Mouse (Mus musculus): ENCODE results near the gene C87436. TPM values are rescaled to one million over a fixed set of nuclear protein-coding genes. Genes with fewer than 3 reads are reported as not detected.

Gene C87436
- polyA plus RNA-seq, 1 experiment: 5.3 TPM

DNA sequence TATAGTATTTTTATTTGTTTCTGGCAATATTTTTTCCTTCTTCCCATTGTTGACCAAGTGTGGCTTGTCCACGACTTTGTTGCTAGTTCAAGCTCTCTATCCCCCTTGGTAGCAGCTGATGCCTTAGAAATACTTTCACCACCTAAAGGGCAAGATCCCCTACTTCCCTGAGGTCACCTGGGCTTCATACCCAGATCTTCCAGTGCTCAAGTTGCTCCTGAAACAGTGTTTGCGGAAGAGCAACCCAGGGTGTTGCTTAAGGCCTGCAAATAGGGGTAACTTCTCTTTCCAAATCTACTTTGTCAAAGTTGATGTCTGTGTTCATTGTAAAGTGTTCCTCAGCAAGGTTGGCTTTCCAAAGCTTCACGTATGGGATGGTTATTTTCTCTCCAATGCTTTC is 18.9 kb upstream of the C87436 start:
- H3K27me3 ChIP-seq (replicated peaks): no peaks in the 10 kb centered on the region
- H3K4me3 ChIP-seq (replicated peaks): no peak overlapping the region
- H3K9me3 ChIP-seq: no peaks in the 10 kb centered on the region
- peaks cover 90% of the 10 kb centered on the region for H3K36me3 ChIP-seq (replicated peaks; ENCODE audit: low read length)
- H3K4me1 ChIP-seq: peaks cover 16% of the 10 kb centered on the region
- TF ChIP-seq GATA1 (IDR thresholded peaks at IDR 0.05; ENCODE audit: borderline replicate concordance, low read length): no peak
- TF ChIP-seq FLI1 (IDR thresholded peaks at IDR 0.05; ENCODE audit: low read length): no peak

DNA sequence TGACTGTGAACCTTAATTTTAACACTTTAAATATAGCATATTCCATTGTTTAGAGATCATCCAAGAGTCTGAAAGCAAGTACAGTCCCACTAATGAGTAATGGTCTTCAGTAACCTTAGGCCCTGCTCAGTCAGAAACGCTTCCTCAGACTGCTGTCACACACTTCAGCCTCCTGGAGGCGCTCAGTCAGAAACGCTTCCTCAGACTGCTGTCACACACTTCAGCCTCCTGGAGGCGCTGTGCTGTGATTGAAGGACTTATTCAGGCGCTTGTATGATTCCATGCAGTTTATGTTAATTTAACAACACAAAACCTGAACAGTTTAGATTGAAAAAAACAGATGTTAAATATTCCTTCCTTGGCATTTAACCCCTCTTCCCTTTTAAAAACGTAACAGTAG is 17.7 kb upstream of the C87436 start:
- Histone ChIP-seq H3K4me3 (replicated peaks) (no peak overlapping the region), H3K4me1 (peaks cover 14% of the 10 kb centered on the region), H3K9me3 (no peaks in the 10 kb centered on the region), H3K36me3 (replicated peaks; ENCODE audit: low read length) (peaks cover 91% of the 10 kb centered on the region), H3K27me3 (replicated peaks) (no peaks in the 10 kb centered on the region)
- TF ChIP-seq GATA1 (IDR thresholded peaks at IDR 0.05; ENCODE audit: borderline replicate concordance, low read length) (no peak), FLI1 (IDR thresholded peaks at IDR 0.05; ENCODE audit: low read length) (no peak)

DNA sequence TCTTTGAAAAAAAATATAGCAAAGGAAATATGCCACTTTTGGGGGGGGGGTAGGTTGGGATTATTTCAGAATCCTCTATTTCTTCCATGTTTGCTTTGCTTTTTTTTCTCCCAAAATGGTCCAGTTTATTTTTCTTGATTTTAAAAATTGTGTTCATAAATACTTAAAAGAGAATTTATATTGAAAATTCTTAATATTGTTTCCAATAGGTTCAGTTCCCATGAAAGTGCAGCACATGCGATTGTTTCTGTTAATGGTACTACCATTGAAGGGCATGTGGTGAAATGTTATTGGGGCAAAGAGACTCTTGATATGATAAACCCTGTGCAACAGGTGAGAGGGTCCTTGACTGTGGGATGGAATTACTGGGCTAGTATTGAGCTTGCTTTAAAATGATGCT is 11.8 kb upstream of the C87436 start, which contains the start of gene Gm44790:
TSS of gene Gm44790 (plus strand) at position 301 of the 400 bp plus-strand sequence.
- TF ChIP-seq GATA1 (IDR thresholded peaks at IDR 0.05; ENCODE audit: borderline replicate concordance, low read length) (no peak), FLI1 (IDR thresholded peaks at IDR 0.05; ENCODE audit: low read length) (no peak)
- no peak within 1 kb of the TSS for H3K4me3 ChIP-seq (replicated peaks)
- H3K9me3 ChIP-seq: no peaks in the 10 kb centered on the region
- peaks cover 87% of the 10 kb centered on the region for H3K36me3 ChIP-seq (replicated peaks; ENCODE audit: low read length)
- no peaks in the 10 kb centered on the region for H3K27me3 ChIP-seq (replicated peaks)
- no peaks in the 10 kb centered on the region for H3K4me1 ChIP-seq

DNA sequence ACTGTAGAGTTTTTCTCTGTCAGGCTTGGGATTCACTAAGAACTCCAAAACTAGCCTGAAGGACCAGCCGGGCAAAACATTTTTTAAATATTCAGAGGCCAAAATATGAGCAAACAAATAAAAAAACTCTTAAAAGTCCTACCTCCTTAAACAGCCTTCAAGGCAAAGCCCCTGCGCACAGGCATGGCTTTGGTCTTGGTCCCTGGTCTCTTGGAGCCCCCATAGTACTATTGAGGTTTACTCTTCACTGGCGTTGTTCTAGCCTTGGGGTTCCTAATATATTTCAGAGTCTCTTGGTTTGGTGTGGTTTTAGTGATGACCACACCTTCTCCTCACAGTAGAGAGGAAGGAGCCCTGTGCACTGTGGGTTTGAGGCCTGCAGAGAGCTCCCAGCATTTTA is 6.6 kb upstream of the C87436 start:
- no peak overlapping the region for H3K4me3 ChIP-seq (replicated peaks)
- H3K4me1 ChIP-seq: no peaks in the 10 kb centered on the region
- peaks cover 94% of the 10 kb centered on the region for H3K36me3 ChIP-seq (replicated peaks; ENCODE audit: low read length)
- no peaks in the 10 kb centered on the region for H3K27me3 ChIP-seq (replicated peaks)
- no peaks in the 10 kb centered on the region for H3K9me3 ChIP-seq
- TF ChIP-seq GATA1 (IDR thresholded peaks at IDR 0.05; ENCODE audit: borderline replicate concordance, low read length) (no peak), FLI1 (IDR thresholded peaks at IDR 0.05; ENCODE audit: low read length) (no peak)

DNA sequence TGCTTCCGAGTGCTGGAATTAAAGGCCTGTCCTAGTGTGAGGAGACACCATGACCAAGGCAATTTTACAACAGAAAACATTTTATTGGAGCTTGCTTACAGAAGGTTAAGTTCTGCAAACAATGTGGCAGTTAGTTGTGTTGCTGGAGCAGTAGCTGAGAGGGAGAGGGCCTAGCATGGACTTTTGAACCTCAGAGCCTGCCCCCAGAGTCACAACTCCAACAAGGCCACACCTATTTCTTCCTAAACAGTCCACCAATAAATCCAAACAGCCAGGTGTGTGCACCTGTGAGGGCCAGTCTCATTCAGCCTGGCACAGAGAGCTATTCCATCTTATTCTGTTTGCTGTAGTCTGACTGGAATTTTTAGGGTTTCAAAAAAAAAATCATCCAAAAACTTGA is 4.5 kb upstream of the C87436 start:
- Histone ChIP-seq H3K4me3 (replicated peaks) (no peak overlapping the region), H3K4me1 (peaks cover 6% of the 10 kb centered on the region), H3K9me3 (no peaks in the 10 kb centered on the region), H3K27me3 (replicated peaks) (no peaks in the 10 kb centered on the region), H3K36me3 (replicated peaks; ENCODE audit: low read length) (peaks cover 74% of the 10 kb centered on the region)
- TF ChIP-seq FLI1 (IDR thresholded peaks at IDR 0.05; ENCODE audit: low read length) (no peak), GATA1 (IDR thresholded peaks at IDR 0.05; ENCODE audit: borderline replicate concordance, low read length) (no peak)

DNA sequence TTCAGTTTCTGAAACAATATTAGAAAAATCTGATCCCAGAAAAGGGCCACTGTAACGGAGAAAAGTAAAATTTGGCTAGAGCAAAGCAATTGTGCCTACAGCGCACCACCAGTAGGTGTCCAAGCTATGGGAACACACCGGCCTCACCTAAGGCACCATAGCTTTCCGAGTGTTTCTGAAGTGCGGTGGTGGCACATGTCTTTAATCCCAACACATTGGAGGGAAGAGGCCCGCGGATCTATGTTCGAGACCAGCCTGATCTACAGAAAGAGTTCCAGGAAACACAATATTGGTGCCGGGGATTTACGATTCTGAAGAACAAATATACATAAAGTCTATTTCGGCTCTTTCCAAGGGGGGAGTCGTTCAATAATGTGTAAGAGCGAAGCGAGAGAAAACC is 463 bp upstream of the C87436 start:
- Histone ChIP-seq H3K27me3 (replicated peaks) (no peaks in the 10 kb centered on the region), H3K36me3 (replicated peaks; ENCODE audit: low read length) (peaks cover 50% of the 10 kb centered on the region), H3K9me3 (no peaks in the 10 kb centered on the region), H3K4me1 (peaks cover 14% of the 10 kb centered on the region), H3K4me3 (replicated peaks) (peak overlapping the region; percentile 100)
- TF ChIP-seq FLI1 (IDR thresholded peaks at IDR 0.05; ENCODE audit: low read length) (no peak), GATA1 (IDR thresholded peaks at IDR 0.05; ENCODE audit: borderline replicate concordance, low read length) (no peak)

DNA sequence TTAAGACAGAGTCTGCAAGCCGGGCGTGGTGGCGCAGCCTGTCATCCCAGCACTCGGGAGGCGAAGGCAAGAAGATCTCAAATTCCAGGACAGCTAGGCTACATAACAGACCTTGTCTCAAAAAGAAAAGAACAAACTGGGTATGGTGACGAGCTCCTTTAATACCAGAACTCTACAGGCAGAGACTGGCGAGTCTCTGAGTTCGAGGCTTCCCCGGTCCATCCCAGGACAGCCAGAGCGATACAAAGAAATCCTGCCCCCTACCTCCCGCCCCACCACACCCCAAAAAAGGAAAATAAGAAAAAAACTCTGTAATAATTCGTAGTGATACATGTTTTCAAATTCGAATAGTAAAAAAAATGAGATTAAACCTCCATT is 934 bp downstream of the C87436 start:
- H3K27me3 ChIP-seq (replicated peaks): no peaks in the 10 kb centered on the region
- H3K36me3 ChIP-seq (replicated peaks; ENCODE audit: low read length): peaks cover 49% of the 10 kb centered on the region
- peak overlapping the region; percentile 100 for H3K4me3 ChIP-seq (replicated peaks)
- peaks cover 14% of the 10 kb centered on the region for H3K4me1 ChIP-seq
- H3K9me3 ChIP-seq: no peaks in the 10 kb centered on the region
- no peak for TF ChIP-seq FLI1 (IDR thresholded peaks at IDR 0.05; ENCODE audit: low read length)
- no peak for TF ChIP-seq GATA1 (IDR thresholded peaks at IDR 0.05; ENCODE audit: borderline replicate concordance, low read length)

DNA sequence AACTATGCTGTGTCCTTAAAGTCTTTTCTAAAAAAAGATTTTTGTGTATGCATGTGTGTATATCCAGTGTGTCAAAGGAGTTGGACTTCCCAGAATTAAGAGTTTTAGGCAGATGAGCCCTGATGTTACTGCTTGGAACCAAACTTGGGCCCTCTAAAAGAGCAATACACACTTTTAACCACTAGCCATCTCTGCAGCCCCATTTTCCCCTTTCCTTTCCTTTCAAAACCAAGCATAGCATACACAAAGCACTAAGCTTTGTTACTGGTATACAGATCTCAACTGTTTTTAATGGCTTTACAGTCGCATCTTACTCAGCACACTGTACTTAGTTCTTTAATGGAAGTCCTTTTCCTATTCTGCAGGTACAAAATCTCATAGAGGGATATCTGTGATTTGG is 1.4 kb downstream of the C87436 start:
- H3K9me3 ChIP-seq: no peaks in the 10 kb centered on the region

DNA sequence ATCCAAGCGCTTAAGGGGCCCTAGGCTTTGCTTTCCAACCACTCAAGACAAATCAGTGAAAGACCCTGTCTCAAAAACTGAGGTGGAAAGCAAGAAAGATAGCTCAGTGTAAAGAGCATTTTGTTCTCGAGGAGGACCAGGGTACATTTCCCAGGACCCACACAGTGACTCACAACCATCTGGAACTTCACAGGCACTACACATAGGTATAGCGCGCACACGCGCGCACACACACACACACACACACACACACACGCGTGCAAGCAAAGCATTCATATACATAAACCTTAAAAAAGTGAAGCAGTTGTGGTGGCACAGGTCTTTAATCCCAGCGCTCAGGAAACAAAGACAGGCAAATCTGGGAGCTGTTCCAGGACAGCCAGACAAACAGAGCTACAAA is 3.4 kb downstream of the C87436 start:
- peaks cover 45% of the 10 kb centered on the region for H3K36me3 ChIP-seq (replicated peaks; ENCODE audit: low read length)
- peaks cover 27% of the 10 kb centered on the region for H3K4me1 ChIP-seq
- H3K4me3 ChIP-seq (replicated peaks): no peak overlapping the region
- TF ChIP-seq GATA1 (IDR thresholded peaks at IDR 0.05; ENCODE audit: borderline replicate concordance, low read length) (no peak), FLI1 (IDR thresholded peaks at IDR 0.05; ENCODE audit: low read length) (no peak)
- H3K9me3 ChIP-seq: no peaks in the 10 kb centered on the region
- H3K27me3 ChIP-seq (replicated peaks): no peaks in the 10 kb centered on the region

More for the DNA sequence above, 1.4 kb downstream of the C87436 start:
- H3K36me3 ChIP-seq (replicated peaks; ENCODE audit: low read length): peaks cover 49% of the 10 kb centered on the region
- H3K4me1 ChIP-seq: peaks cover 14% of the 10 kb centered on the region
- no peaks in the 10 kb centered on the region for H3K27me3 ChIP-seq (replicated peaks)
- no peak for TF ChIP-seq GATA1 (IDR thresholded peaks at IDR 0.05; ENCODE audit: borderline replicate concordance, low read length)
- TF ChIP-seq FLI1 (IDR thresholded peaks at IDR 0.05; ENCODE audit: low read length): no peak
- peak overlapping the region; percentile 100 for H3K4me3 ChIP-seq (replicated peaks)

DNA sequence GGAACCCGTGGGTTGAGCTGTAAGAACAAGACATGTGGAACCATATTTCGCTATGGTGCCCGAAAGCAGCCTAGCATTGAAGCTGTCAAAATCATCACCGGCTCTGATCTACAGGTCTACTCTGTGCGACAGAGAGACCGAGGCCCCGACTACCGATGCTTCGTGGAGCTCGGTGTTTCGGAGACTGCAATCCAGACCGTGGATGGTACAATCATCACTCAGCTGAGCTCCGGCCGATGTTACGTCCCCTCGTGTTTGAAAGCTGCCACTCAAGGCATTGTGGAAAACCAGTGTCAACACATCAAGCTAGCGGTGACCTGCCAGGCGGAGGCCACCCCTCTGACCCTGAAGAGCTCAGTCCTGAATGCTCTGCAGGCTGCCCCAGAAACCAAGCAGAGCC is 7.4 kb downstream of the C87436 start:
- Histone ChIP-seq H3K9me3 (no peaks in the 10 kb centered on the region), H3K4me1 (peaks cover 29% of the 10 kb centered on the region), H3K36me3 (replicated peaks; ENCODE audit: low read length) (peaks cover 69% of the 10 kb centered on the region), H3K27me3 (replicated peaks) (no peaks in the 10 kb centered on the region), H3K4me3 (replicated peaks) (peak overlapping the region; percentile 10)
- TF ChIP-seq FLI1 (IDR thresholded peaks at IDR 0.05; ENCODE audit: low read length) (no peak), GATA1 (IDR thresholded peaks at IDR 0.05; ENCODE audit: borderline replicate concordance, low read length) (no peak)

Data from megakaryocyte, embryonic 14.5 days (primary cell).